Mouse (Mus musculus) 3134 (cell line): Measurements from ENCODE around the gene Iqsec1.
A peak's percentile ranks its signal among the peaks of the same experiment; 100 is the strongest.

Experiments used
- DNase-seq: peaks from one replicate; pipeline ENCODE4 v3.0.0-alpha.2; 2011; ENCODE audit warnings: low spot score; ENCODE audit not compliant: insufficient read length; ENCODE audit errors: extremely low read depth

Gene Iqsec1

GRCm38 (mm10) chr6:90629506-90629905, 359.0 kb downstream of the Iqsec1 start:
- no peak for DNase-seq

- DNase-seq, result no peak
Observed at GRCm38 (mm10) chr6:90627556-90627955, 360.9 kb downstream of the Iqsec1 start.

DNA sequence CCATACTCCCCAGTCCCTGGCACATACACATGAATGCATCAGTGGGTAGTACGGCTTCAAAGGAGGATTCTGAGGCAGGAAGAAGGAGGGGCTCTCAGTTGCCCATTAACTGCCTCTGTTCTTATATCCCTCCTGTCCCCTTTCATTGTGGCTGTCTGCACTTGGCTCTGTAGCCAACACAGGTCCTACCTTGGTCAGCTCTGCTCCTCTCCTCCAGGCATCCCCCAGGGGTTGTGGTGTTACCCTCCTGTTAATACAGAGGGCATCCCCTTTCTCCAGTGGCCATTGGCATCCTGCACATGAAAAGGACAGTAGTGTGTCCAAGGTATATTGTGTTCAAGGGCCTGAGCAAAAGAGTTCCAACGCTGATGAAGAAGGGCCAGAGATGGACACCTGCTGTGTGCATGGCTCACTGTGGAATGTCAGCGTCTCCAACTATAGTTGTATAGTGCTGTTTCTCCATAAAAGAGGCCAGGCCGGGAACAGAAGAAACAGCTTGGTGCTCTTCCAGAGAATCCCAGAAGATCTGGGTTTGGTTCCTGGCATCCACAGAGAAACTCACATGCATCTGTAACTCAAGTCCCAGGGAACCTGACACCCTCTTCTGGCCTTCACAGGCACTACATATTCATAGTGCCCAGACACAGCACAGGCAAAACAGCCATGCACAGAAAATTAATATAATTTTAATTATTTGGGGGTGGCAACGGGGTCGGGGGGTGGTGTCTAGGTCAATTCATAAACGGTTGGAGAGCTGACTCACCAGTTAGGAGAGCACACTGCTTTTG, 363.1 kb downstream of the Iqsec1 start:
- no peak for DNase-seq

- no peak for DNase-seq
Observed at GRCm38 (mm10) chr6:90624733-90625132, 363.8 kb downstream of the Iqsec1 start.

GRCm38 (mm10) chr6:90624184-90624583, 364.3 kb downstream of the Iqsec1 start:
- DNase-seq, result no peak

DNA sequence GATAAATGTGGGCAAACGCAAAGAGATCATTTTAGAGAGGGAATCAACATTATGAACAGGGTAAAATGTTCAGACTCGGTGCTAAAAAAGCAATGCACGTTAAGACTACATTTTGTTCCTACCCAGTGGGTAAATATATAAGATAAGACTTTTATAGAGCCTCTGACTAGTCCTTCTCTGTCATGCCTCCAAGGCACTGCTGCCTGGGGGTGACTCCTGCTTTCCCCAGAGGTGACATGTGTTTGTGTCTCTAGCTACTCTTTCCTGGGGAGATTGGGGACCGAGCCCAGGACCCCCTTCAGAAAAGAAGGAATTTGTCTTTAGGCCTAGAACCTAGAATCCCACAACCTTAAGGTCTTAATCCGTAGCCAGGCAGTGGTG, 365.0 kb downstream of the Iqsec1 start:
- no peak for DNase-seq

DNA sequence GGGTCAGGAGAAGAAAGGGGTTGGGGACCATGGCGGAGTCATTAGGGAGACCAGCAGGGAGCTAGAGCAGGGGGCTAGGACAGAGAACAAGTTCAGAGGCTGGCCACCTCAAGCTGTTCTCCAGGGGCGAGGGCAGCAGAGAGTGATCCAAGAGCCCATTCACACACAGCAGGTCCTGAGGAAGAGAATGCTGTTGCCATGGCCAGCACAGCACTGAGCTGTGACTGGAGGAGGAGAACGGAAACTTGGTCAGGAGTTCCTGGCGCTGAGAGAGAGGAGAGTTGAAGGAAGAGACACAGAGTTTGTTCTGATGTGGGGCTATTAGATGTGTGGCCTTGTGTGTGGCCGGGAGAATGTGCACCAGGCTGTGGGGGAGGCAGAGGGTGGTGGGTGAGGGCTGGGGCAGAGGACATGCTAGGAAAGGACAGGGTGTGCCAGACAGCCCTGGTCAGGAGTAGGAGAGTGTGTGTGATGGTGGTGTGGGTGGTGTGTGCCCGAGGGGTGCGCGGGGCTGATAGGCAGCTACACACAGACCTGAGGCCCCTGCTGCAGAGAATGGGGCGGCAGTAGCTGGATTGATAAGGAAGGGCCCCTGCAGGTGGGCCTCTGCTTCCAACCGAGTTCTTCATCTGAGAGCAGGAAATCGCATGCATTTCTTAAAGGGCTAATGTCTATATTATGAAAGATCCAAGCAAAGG, 365.6 kb downstream of the Iqsec1 start:
- no peak for DNase-seq

- DNase-seq, result no peak
Observed at GRCm38 (mm10) chr6:90621584-90621890, 366.9 kb downstream of the Iqsec1 start.

DNA sequence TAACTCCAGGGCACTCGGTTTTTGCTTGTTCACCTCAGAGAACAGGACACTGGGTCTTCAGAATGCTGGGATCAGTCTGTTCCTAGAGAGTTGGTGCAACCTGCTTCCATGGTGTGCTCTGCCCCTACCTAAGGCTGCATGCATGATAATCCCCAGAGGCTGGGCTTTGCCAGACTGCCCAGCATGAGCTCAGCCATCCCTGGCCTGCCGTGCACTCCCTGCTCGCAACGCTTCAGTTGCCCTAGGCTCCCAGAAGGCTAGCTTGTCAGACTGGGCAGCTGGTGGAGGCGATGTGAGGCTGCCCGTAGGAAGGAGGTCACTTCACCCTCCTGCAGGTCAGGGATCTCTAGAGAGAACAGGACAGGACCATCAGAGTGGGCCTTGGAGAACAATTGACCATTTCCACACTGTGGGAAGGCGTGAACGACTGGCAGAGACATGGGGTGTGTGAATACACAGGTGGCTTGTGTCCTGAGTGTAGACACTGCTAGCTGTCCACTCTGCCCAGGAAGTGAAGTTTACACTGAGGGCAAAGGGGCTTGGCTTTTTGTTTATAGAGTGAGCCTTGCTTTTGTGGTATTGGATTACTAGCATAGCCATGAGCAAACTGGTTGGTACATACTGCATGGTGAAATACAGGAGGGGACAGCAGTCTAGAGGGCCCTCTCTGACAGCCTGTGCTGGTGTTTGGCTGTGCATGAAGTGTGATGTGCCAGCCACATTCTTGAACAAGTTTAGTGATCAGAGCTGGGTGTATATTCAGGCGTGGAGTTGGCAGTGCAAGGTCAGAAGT, 367.5 kb downstream of the Iqsec1 start:
- no peak for DNase-seq

DNA sequence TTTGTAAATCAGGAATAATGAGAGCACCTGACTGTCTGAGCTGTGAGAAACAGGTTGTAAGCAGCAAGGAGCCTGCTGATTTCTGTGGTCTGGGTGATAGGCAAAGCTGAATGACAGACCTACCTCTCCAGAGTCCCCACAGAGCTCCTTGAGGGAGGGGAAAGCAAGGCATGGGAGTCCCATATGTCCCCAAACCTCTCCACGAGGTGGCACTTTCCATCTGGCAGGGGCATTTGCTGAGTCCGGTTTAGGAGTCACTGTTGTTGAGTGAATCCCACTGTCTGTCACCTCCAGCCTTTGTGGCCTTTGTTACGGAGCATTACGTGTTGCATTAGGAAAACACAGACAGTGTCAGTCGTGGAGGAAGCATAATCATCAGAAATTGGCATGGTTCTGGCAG, 368.5 kb downstream of the Iqsec1 start:
- no peak for DNase-seq

GRCm38 (mm10) chr6:90618821-90619636, 369.5 kb downstream of the Iqsec1 start:
- no peak for DNase-seq

DNA sequence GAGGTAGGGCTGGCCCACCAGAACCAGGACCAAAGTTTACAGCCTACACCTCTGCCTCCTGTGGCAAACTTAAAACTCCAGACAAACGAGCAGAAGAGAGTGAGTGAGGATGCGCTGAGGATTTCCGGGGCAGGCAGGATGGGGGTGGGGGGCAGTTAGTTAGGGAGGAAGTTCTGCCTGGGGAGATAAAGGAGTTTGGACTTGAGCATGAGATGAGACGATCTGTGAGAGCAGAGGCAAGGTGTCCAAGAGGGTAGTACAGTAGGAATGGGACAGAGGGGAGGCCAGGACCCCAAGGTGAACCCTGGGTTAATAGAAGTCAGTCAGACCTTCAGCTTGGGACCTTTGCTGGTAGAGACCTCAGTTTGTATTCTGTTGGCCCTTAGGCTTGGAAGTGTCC, 370.2 kb downstream of the Iqsec1 start:
- DNase-seq, result no peak

DNA sequence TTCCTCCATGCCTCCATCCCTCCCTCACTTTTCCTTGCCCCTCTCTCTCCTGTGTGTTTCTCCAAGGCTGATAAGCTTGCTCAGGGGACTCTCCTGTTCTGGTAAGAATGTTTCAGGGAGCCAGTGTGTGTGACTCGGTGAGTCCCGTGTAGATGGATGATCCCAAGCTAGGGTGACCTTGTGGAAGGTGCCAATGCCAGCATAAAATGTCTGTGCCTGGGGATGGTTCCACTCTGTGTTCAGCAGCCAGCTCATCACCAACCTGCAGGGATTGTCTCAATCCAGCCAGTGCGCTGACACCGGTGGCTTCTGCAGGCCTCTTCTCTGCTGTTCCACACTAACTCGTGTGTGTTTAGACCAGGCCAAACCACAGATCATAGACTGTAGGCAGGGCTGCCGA, 372.0 kb downstream of the Iqsec1 start:
- DNase-seq, result no peak

DNA sequence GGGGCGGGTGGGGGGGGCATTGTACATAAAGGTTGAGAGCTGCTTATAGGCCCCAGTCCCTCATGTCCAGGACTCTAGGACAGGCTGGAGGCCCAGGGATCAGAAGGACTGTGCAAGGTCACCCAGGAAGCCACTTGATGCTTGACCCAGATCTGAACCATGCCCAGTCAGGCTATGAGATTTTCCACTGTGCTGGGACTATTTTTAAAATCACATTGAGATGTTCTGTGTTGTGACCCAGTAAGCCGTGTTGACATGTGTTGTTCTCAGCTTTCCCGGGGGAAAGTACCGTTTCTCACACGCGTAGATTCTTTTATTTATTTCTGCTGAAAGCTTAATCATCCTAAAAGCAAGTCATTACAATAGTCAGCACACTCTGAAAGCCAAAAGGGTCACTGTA, 372.5 kb downstream of the Iqsec1 start:
- no peak for DNase-seq

DNA sequence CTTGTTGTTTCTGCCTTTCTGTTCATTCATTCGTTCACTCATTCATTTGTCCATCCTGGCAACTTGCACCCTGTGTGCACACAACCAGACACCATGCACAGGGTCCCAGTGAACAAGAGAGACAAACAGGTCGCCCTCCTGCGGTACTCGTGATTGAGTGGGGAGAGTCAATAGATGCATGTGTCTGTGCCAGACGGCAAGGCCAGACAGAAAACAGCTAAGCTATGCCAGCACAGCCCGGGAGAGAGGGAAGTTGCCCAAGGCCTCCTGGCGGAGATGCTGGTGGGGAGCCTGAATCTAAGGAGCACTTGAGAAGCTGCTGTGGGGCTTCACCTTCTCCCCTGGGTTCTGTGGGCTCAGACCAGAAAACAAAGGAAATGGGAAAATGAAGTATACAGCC, 373.1 kb downstream of the Iqsec1 start:
- DNase-seq, result no peak

DNA sequence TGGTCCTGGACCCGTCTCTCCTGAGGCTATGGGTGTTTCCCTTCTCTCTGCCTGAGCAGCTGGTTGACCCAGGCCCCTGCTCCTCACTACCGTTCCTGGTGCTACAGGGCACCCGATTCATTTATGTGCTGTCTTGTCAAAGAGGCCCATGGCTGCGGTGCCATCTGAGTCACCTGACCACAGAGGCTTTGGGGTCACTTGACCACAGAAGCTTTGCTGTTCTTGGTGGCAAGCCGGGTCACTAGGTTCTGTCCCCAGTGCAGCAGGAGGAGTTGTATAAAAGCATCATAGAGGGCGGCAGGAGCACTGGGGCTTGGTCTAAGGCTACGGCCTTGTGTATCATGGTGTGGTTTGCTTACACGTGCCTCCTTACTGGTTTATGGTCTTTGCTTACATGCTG, 375.2 kb downstream of the Iqsec1 start:
- DNase-seq, result peak; percentile 24

- no peak for DNase-seq
Observed at GRCm38 (mm10) chr6:90610248-90610647, 378.2 kb downstream of the Iqsec1 start.

DNA sequence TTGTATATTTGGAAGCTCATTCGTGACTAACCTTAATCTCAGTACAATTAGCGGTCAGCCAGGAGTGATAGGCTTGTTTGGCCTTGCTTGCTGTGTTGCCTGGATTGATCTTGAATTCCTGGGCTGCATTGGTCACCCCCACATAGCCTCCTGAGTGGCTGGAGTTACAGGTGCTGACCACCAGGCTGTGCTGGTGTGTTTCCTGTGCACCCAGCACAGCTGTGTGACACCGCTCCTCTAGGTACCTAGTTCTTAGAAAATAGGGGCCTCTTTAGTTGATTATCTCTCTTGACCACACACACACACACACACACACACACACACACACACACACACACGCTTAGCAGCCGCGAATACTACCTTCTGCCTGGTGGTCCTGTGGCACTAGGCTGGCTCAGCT, 380.3 kb downstream of the Iqsec1 start:
- DNase-seq, result no peak

- DNase-seq, result peak; percentile 14
Observed at GRCm38 (mm10) chr6:90607196-90607595, 381.3 kb downstream of the Iqsec1 start.

DNA sequence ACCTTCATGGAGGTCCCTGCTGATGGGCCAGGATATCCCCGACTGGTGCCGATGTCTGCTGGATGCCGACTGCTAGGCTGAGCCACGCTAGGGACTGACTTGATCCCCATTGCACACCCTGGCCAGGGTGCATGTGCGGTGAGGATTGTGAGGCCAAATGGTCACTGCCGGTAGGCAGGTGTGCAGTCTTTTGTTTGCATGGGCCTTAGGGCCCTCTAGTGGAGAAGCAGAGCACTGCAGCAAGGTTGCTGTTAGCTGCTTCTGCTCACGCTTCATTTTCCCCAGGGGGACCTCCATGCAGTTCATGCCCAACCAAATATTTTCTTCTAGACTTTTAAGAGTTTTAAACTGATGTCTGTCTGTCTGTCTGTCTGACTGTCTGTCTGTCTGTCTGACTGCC, 381.9 kb downstream of the Iqsec1 start:
- peak; percentile 33 for DNase-seq
